Mouse (Mus musculus): ENCODE data around the gene 3100002H09Rik.

The 3100002H09Rik gene

GRCm38 (mm10) chr4:124615406-124615960, 4.9 kb upstream of the 3100002H09Rik start:
- no peak for DNase-seq (ENCODE audit: low spot score)

- DNase-seq (ENCODE audit: low spot score) = no peak
Measured at GRCm38 (mm10) chr4:124614189-124614588, 3.6 kb upstream of the 3100002H09Rik start.

GRCm38 (mm10) chr4:124611768-124612167, 1.2 kb upstream of the 3100002H09Rik start:
- peak; percentile 28 for DNase-seq (ENCODE audit: low spot score)

GRCm38 (mm10) chr4:124610066-124610465, 537 bp downstream of the 3100002H09Rik start:
- no peak for DNase-seq (ENCODE audit: low spot score)

GRCm38 (mm10) chr4:124607166-124607565, 3.4 kb downstream of the 3100002H09Rik start:
- DNase-seq (ENCODE audit: low spot score) = no peak

GRCm38 (mm10) chr4:124606180-124606579, 4.4 kb downstream of the 3100002H09Rik start:
- DNase-seq (ENCODE audit: low spot score) = no peak

- no peak for DNase-seq (ENCODE audit: low spot score)
Measured at GRCm38 (mm10) chr4:124605255-124605654, 5.3 kb downstream of the 3100002H09Rik start.

- no peak for DNase-seq (ENCODE audit: low spot score)
Measured at GRCm38 (mm10) chr4:124603712-124604111, 6.9 kb downstream of the 3100002H09Rik start.

- DNase-seq (ENCODE audit: low spot score) = no peak
Measured at GRCm38 (mm10) chr4:124595929-124596328, 14.7 kb downstream of the 3100002H09Rik start.

GRCm38 (mm10) chr4:124594933-124595332, 15.7 kb downstream of the 3100002H09Rik start:
- DNase-seq (ENCODE audit: low spot score) = peak; percentile 9

GRCm38 (mm10) chr4:124593691-124594090, 16.9 kb downstream of the 3100002H09Rik start:
- DNase-seq (ENCODE audit: low spot score) = no peak

GRCm38 (mm10) chr4:124593210-124593609, 17.4 kb downstream of the 3100002H09Rik start:
- DNase-seq (ENCODE audit: low spot score) = no peak

GRCm38 (mm10) chr4:124592241-124592640, 18.4 kb downstream of the 3100002H09Rik start:
- DNase-seq (ENCODE audit: low spot score) = no peak

- DNase-seq (ENCODE audit: low spot score) = no peak
Measured at GRCm38 (mm10) chr4:124580695-124581094, 29.9 kb downstream of the 3100002H09Rik start.

- DNase-seq (ENCODE audit: low spot score) = no peak
Measured at GRCm38 (mm10) chr4:124575955-124576445, 34.6 kb downstream of the 3100002H09Rik start.

- DNase-seq (ENCODE audit: low spot score) = no peak
Measured at GRCm38 (mm10) chr4:124575269-124575954, 35.2 kb downstream of the 3100002H09Rik start.

- DNase-seq (ENCODE audit: low spot score) = no peak
Measured at GRCm38 (mm10) chr4:124573586-124573985, 37.0 kb downstream of the 3100002H09Rik start.

GRCm38 (mm10) chr4:124570977-124571376, 39.6 kb downstream of the 3100002H09Rik start:
- DNase-seq (ENCODE audit: low spot score) = peak; percentile 76

GRCm38 (mm10) chr4:124569661-124570060, 40.9 kb downstream of the 3100002H09Rik start:
- no peak for DNase-seq (ENCODE audit: low spot score)

GRCm38 (mm10) chr4:124563371-124563770, 47.2 kb downstream of the 3100002H09Rik start:
- no peak for DNase-seq (ENCODE audit: low spot score)

- no peak for DNase-seq (ENCODE audit: low spot score)
Measured at GRCm38 (mm10) chr4:124562721-124563120, 47.9 kb downstream of the 3100002H09Rik start.

Data from urinary bladder, postnatal 14 days (tissue).